Mouse (Mus musculus): Measurements from ENCODE around the gene Actg2.
A peak's percentile ranks its signal among the peaks of the same experiment; 100 is the strongest.

The Actg2 gene

GRCm38 (mm10) chr6:83512495-83512894 lies 23.6 kb downstream of the Actg2 start:
- DNase-seq (ENCODE audit: low spot score in 2 of 2): no peak

DNA sequence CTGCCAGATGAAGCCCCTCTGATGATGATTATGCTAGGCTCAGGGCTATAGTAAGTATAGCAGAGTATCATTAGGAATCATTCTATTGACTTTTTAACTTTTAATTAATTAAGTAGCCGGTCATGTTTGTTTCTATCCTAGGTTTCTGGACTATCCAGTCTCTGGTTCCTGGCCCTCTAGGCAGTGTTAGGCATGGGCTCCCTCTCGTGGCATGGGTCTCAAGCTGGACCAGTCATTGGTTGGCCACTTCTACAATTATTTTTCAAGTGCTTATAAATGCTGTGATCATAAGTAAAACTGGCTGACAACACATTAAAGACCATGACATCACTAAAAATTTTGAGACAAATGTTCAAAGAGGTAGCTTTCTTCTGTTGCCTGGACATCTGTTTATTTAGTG lies 25.9 kb downstream of the Actg2 start:
- DNase-seq (ENCODE audit: low spot score in 2 of 2): no peak

DNA sequence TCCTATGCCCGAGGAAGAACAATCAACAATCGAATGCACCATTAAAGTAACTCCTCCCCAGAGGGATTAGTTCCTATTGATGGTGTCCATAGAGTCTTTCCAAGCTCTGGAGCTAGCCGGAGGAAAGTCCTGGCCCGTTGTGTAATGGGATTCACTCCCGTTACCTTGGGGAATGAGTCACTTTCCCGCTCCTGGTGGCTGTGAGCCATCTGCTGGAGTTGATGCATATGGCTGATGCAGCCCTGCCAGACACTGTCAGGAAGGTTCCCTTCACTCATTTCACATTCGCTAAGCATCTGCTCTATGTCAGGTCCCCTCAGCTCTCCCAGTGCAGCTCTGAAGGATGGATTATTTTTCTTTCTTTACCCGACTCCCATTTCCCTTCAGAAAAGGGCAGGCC lies 26.6 kb downstream of the Actg2 start:
- peak; percentile 56 to 60 for DNase-seq (ENCODE audit: low spot score in 2 of 2)

DNA sequence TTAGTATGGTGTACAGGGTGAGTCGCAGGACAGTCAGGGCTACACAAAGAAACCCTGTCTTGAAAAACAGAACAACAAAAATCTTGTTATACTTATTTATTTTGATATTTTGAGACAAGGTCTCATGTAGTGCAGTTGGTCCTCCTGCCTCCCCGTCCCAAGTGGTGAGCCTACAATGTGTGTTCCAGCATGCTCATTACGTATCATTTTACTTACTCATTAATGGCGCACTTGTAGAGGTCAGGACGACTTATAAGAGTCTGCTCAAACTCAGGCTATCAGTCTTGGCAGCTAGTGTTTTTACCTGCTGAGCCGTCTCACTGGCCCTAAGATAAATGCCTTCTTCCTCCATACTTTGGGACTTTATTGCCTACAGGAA lies 28.9 kb downstream of the Actg2 start:
- DNase-seq (ENCODE audit: low spot score in 2 of 2): no peak

DNA sequence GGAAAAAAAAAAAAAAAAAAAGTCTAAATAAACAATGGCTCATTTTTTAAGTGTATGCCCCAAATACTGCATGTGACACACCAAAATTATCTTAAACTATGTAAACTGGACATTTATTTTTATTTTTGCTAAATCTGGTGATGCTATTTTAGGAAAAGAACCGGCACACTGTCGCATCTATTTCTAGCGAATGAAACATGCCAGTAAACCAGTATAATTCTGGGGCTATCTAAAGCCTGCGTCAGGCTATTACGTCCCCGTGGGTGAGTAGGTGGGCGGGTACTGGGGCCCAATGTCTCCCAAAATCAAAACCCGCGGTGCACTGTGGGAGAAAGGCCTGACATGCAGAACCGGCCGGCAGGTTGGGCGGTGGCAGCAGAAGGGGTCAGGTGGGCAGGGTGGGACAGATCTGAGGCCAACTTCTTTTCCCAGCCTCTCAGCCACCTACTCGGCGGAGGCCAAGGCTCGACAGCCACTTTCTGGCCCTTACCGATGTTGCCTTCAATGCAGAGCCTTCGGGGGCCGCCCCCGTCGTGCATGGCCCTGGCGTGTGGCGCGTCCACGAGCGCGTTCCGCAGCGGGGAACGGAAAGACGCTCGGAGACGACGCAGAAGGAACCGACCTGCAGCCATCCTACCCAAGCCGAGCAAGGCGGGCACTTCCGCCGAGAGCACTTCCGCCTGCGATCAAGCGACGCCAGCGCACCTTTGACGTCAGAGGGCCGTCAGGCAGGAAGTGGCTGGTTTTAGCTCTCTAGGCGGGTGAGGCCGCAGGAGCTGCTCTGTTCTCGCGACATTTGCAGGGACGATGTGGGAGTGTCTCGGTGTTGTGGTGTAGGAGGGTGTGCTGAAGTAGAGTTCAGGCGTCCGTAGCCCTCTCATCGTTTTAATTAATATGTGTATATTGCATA lies 29.6 kb downstream of the Actg2 start, which contains the start of gene Dguok:
Dguok (minus strand) TSS at position 712 of the 910 bp plus-strand sequence.
- peak; percentile 97 to 98 for DNase-seq (ENCODE audit: low spot score in 2 of 2)

DNA sequence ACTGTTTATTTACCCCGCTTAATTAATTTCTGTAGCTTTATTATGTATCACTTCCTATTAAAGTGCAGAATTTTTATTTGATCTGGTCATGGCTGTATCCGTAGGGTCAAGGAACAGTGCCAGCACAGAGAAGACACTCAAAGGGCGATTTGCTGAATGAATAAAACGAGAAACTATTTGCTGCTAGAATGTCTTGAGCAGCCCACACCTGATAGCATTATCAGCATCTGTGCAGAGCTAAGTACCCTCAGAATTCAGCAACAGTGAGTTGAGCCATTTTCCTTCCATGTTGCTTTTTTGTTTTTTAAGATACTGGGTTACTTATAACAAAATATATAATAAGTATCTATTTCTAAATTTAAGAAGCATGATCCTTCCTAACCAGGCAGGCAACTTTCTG lies 30.5 kb downstream of the Actg2 start:
- DNase-seq (ENCODE audit: low spot score in 2 of 2): no peak

DNA sequence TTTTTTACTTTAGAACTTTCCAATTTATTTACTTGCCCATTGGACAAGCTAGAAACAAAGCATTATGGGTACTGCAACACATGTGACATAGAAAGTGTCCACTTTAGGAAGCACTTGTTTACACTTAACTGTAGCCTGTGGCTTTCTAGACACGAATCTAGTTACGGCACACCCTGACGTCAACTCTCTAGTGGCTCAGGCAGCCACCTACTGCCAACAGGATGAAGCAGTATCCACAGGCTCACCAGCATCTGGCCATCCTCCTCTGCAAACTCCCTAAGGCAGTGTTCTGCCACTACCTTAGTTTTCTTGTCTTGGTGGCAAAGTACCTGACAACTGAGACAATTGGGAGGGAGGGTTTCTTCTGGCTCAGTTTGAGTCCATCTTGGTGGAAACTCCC lies 32.7 kb downstream of the Actg2 start:
- DNase-seq (ENCODE audit: low spot score in 2 of 2): no peak

- peak; percentile 56 for DNase-seq (ENCODE audit: low spot score in 2 of 2)
Observed at GRCm38 (mm10) chr6:83502656-83503055, 33.4 kb downstream of the Actg2 start.

GRCm38 (mm10) chr6:83501524-83502310 lies 34.3 kb downstream of the Actg2 start:
- DNase-seq (ENCODE audit: low spot score in 2 of 2): no peak

DNA sequence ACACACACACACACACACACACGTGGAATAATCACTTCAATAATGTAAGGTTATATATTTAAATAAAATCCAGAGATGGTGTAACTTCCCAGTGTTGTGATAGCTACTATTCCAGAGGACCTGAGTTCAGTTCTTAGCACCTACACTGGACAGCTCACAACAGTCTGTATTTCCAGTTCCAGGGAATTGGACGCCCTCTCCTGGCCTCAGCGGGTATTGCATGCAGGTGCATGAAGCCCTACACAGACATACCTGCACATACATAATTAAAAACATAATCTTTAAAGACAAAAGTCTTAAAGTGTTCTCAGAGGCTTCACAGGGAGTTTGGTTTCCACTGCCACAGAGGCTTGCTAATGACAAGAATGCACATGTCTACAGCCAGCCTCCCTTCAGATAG lies 35.6 kb downstream of the Actg2 start:
- no peak for DNase-seq (ENCODE audit: low spot score in 2 of 2)

DNA sequence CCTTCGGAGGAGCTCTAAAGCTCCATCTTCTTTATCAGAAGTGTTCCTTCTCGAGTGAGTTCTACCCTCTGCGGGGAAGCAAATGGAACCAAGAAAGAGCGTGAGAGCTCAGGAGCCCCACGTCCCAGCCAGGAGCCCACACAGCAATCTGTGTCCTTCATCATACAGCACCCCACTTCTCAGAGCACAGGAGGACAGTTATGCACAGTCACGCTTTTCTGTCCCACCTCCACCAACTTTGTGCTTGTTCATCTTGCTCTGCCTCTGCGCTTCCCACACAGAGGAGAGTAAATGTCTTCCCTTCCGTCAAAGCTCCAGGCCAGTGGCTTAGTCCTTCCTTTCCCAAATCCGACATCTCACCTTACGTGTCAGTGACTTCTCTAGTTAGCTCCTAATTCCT lies 37.0 kb downstream of the Actg2 start:
- peak; percentile 37 to 66 for DNase-seq (ENCODE audit: low spot score in 2 of 2)

GRCm38 (mm10) chr6:83496753-83497710 lies 39.0 kb downstream of the Actg2 start:
- no peak for DNase-seq (ENCODE audit: low spot score in 2 of 2)

DNA sequence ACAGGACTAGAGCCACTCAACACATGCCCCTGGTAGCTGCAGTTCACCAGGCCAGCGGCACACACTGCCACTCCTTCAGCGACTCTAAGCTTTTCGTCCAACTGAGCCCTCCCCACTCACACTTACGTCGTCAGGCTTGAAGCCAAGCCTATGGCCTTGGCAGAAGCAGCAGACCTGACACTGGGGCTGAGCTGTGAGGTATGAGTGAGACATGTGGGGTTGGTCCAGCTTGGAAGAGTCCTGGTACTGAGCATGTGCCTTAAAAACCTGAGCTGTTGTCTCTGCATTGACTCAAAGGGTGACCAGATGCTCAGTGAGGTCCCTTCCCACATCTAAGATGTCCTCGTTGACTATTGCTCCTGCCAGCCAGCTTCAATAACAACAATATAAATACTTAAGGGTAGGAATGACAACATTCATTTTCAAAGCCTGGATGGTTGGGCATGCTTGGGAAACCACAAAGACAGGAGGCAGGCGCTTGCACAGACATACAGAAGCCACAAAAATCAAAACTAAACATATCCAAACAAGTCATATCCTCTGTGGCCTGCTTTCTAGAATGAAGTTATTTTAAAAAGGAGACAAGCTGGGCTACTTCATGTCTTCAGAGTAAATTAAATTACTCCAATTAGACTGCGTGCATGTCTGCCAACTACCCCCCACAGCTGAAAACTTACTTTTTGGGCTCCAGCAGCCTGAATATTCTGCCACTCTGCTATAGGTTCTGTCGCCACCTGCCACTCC lies 39.9 kb downstream of the Actg2 start:
- no peak for DNase-seq (ENCODE audit: low spot score in 2 of 2)

DNA sequence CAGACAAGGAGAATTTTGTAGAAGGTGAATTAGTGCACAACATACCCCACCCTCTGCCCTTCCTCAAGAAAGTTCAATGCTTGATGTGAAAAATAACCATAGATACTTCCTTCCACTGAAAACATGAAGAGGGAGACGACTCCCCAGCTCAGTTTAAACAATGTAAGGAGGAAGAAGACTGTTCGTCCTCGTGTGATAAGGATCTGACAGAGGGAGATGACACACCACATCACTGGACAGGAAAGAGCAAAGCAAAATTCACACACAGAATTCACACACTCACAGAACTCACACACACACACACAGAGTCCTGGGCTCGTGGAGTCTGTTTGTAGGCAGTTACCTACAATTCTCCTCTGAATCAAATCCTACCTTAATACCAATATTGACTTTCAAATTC lies 45.4 kb downstream of the Actg2 start:
- no peak for DNase-seq (ENCODE audit: low spot score in 2 of 2)

- no peak for DNase-seq (ENCODE audit: low spot score in 2 of 2)
Observed at GRCm38 (mm10) chr6:83488200-83488599, 47.9 kb downstream of the Actg2 start.

DNA sequence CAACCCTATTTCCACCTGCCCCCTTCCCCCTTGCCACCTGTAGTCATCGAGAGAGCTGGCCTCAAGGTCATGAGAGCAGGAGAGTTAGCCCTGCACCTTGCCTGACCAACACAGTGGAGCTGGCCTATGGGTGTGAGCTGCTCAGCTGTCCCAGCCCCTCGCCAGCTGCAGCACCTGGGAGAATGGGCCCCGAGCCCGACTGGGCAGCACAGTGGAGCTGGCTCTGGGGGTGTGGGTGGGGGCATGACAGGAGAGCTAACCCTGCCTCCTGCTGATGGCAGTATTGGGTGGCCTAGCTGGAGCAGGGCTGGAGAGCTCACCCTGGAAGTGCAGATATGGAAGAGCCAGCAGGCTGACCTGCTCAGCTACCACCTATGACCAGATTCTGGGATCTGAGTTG lies 48.8 kb downstream of the Actg2 start:
- DNase-seq (ENCODE audit: low spot score in 2 of 2): no peak

- DNase-seq (ENCODE audit: low spot score in 2 of 2): no peak
Observed at GRCm38 (mm10) chr6:83485854-83486253, 50.2 kb downstream of the Actg2 start.

GRCm38 (mm10) chr6:83483776-83484175 lies 52.3 kb downstream of the Actg2 start:
- no peak for DNase-seq (ENCODE audit: low spot score in 2 of 2)

DNA sequence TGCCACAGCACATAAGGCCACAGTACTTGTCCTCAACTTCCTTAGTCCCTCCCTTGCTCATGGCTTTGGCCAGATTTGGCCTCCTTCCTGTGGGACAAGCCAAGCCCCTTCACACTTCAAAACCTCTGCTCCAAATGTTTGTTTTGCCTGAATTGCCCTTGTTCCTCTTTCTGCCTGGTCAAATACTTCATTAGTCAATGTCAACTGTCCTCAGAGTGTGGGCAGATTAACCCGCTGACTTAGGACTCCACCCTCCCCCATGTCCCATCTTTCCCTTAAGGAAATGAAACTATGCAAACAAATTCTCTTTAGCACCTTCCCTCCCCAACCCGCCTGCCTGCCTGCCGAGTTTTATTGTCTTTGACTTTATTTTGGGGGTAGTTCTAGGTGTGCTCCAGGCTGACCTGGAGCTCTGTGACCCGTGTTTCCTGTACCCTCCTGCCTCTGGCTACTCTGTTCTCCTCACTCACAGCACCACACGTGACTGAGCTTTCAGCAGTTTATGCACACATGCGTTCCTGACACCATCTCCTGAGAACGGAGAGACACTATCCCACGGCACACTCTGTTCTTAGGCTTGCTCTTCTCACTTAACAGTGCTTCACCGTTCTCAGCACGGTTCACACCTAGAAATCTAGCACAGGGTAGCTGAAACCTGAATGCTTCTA lies 53.5 kb downstream of the Actg2 start:
- DNase-seq (ENCODE audit: low spot score in 2 of 2): no peak

- DNase-seq (ENCODE audit: low spot score in 2 of 2): no peak
Observed at GRCm38 (mm10) chr6:83480019-83480655, 55.9 kb downstream of the Actg2 start.

All from right cerebral cortex, postnatal 36 days (tissue).